Comparison of ENCODE assay signal across 24 mouse cellular contexts in the genomic region with DNA sequence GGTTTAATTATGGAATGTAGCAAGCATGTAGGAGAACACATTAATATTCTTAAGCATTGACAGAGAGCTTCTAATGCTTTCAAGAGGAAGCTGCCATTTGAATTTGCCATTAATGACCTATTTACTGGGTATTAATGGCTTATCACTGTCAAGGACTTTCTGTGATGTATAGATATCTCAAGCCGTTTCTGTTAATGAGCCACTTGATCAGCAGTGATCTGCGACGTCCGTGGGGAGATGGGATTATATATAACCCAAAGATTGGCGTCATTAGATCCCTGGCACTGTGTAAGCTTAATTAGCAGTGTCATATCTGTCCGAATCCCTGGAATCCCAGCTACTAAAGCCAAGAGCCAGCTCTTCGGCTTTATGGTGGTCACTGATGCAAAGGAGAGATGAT.
DNase-seq lines count a peak whose midpoint lies in the region; ATAC-seq and TF ChIP-seq lines count a peak whose summit lies in the region.
"Had no signal": no experiment of that assay in that cellular context is flagged by ENCODE, and none has a peak within 500 bp of the region (broad histone marks: within the 10 kb centered on the region; RNA-seq: fewer than 3 reads in every experiment).

No protein-coding gene starts in this region.

- no peak overlapping the region for H3K27ac ChIP-seq in forebrain, embryonic 11.5 days (ENCODE audit: low read depth, low read length)
- no peak overlapping the region for H3K27ac ChIP-seq in forebrain, embryonic 14.5 days (ENCODE audit: low read depth, low read length)
- peak overlapping the region; percentile 70 for H3K27ac ChIP-seq in layer of hippocampus, adult 2 months
- no peak overlapping the region for H3K27ac ChIP-seq in hindbrain, embryonic 16.5 days (ENCODE audit: low read depth, low read length)
- H3K27ac ChIP-seq in liver, embryonic 11.5 days (ENCODE audit: low read depth, low read length) = no peak overlapping the region
- H3K27ac ChIP-seq: heart, adult 2 months; heart, embryonic 13.5 days; limb, embryonic 13.5 days; liver, embryonic 13.5 days; neural tube, embryonic 12.5 days had no signal

- H3K27me3 ChIP-seq in forebrain, embryonic 11.5 days (ENCODE audit: control insufficient read depth, insufficient read depth, low read length) = no peaks in the 10 kb centered on the region
- no peaks in the 10 kb centered on the region for H3K27me3 ChIP-seq in forebrain, embryonic 14.5 days (replicated peaks; ENCODE audit: control insufficient read depth, insufficient read depth, low read length)
- no peaks in the 10 kb centered on the region for H3K27me3 ChIP-seq in hindbrain, embryonic 16.5 days (replicated peaks; ENCODE audit: control insufficient read depth, insufficient read depth, low read length)
- no peaks in the 10 kb centered on the region for H3K27me3 ChIP-seq in liver, embryonic 11.5 days (replicated peaks; ENCODE audit: control insufficient read depth, insufficient read depth, low read length)
- H3K27me3 ChIP-seq: heart, embryonic 13.5 days; limb, embryonic 13.5 days; liver, embryonic 13.5 days; megakaryocyte, embryonic 14.5 days; neural tube, embryonic 12.5 days had no signal

- H3K4me1 ChIP-seq in forebrain, embryonic 11.5 days (replicated peaks; ENCODE audit: control insufficient read depth, insufficient read depth, low read length) = no peaks in the 10 kb centered on the region; the same call in 1 of the 2 replicates
- no peaks in the 10 kb centered on the region for H3K4me1 ChIP-seq in forebrain, embryonic 14.5 days (ENCODE audit: control insufficient read depth, insufficient read depth, low read length)
- H3K4me1 ChIP-seq in hindbrain, embryonic 16.5 days (ENCODE audit: control insufficient read depth, insufficient read depth, low read depth, low read length) = peaks cover 3% of the 10 kb centered on the region; the same call in 1 of the 2 replicates
- H3K4me1 ChIP-seq in liver, embryonic 11.5 days (replicated peaks; ENCODE audit: control insufficient read depth, insufficient read depth, low read length) = no peaks in the 10 kb centered on the region
- H3K4me1 ChIP-seq: heart, embryonic 13.5 days; limb, embryonic 13.5 days; liver, embryonic 13.5 days; megakaryocyte, embryonic 14.5 days; neural tube, embryonic 12.5 days had no signal

- H3K9me3 ChIP-seq in forebrain, embryonic 11.5 days (ENCODE audit: control insufficient read depth, low read length) = no peaks in the 10 kb centered on the region
- H3K9me3 ChIP-seq in forebrain, embryonic 14.5 days (replicated peaks; ENCODE audit: control insufficient read depth, low read length) = no peaks in the 10 kb centered on the region
- H3K9me3 ChIP-seq in hindbrain, embryonic 16.5 days (ENCODE audit: control insufficient read depth, low read length) = no peaks in the 10 kb centered on the region
- H3K9me3 ChIP-seq in liver, embryonic 11.5 days (ENCODE audit: control insufficient read depth, low read length) = no peaks in the 10 kb centered on the region
- H3K9me3 ChIP-seq: heart, embryonic 13.5 days; limb, embryonic 13.5 days; liver, embryonic 13.5 days; megakaryocyte, embryonic 14.5 days; neural tube, embryonic 12.5 days had no signal

- H3K4me2 ChIP-seq in forebrain, embryonic 11.5 days (ENCODE audit: low read depth, low read length, severe bottlenecking) = no peak overlapping the region
- H3K4me2 ChIP-seq in forebrain, embryonic 14.5 days (ENCODE audit: low read length) = no peak overlapping the region
- no peak overlapping the region for H3K4me2 ChIP-seq in hindbrain, embryonic 16.5 days (ENCODE audit: low read length)
- no peak overlapping the region for H3K4me2 ChIP-seq in liver, embryonic 11.5 days
- H3K4me2 ChIP-seq: heart, embryonic 13.5 days; limb, embryonic 13.5 days; liver, embryonic 13.5 days; neural tube, embryonic 12.5 days had no signal

- WGBS in forebrain, embryonic 11.5 days = 60% methylated on average over 7 of the region's 7 CpGs
- WGBS in forebrain, embryonic 14.5 days = 33% methylated on average over 7 of the region's 7 CpGs
- WGBS in hindbrain, embryonic 16.5 days = 38% methylated on average over 7 of the region's 7 CpGs
- WGBS in liver, embryonic 11.5 days = 82% methylated on average over 7 of the region's 7 CpGs

- peak; percentile 65 for ATAC-seq in forebrain, embryonic 11.5 days (replicated peaks; ENCODE audit: low FRiP score)
- no peak for ATAC-seq in forebrain, embryonic 14.5 days
- ATAC-seq in hindbrain, embryonic 16.5 days = 0 out of 2 replicates have a peak, but pooled peaks have one; percentile 34
- ATAC-seq in liver, embryonic 11.5 days (replicated peaks; ENCODE audit: low FRiP score) = no peak
- ATAC-seq: intestine, postnatal 0 days had no signal

- DNase-seq in forebrain, embryonic 11.5 days (ENCODE audit: low spot score) = no peak
- DNase-seq in forebrain, embryonic 14.5 days (ENCODE audit: low spot score) = no peak
- DNase-seq in layer of hippocampus, adult 2 months (ENCODE audit: low spot score in 2 of 2) = no peak
- no peak for DNase-seq in layer of hippocampus, adult 18-20 months (ENCODE audit: low spot score in 2 of 2)
- DNase-seq in retina, postnatal 7 days (ENCODE audit: low read depth, low spot score) = peak; percentile 23
- no peak for DNase-seq in liver, embryonic 11.5 days (ENCODE audit: low spot score)
- DNase-seq: adrenal gland, postnatal 10 days; cerebellum, adult 2 months; cerebellum, postnatal 36 days; gastrocnemius, postnatal 36 days; heart, adult 2 months; heart, postnatal 14 days; kidney, postnatal 25 days; liver, embryonic 13.5 days; lung, adult 2 months; lung, postnatal 36 days; thymus, adult 18-20 months; thymus, postnatal 36 days had no signal

- H3K36me3 ChIP-seq in forebrain, embryonic 11.5 days (ENCODE audit: control insufficient read depth, insufficient read depth, low read length) = no peaks in the 10 kb centered on the region
- no peaks in the 10 kb centered on the region for H3K36me3 ChIP-seq in forebrain, embryonic 14.5 days (ENCODE audit: control insufficient read depth, insufficient read depth, low read length)
- no peaks in the 10 kb centered on the region for H3K36me3 ChIP-seq in hindbrain, embryonic 16.5 days (ENCODE audit: control insufficient read depth, insufficient read depth, low read length)
- H3K36me3 ChIP-seq in liver, embryonic 11.5 days (ENCODE audit: control insufficient read depth, insufficient read depth, low read length) = no peaks in the 10 kb centered on the region
- H3K36me3 ChIP-seq: heart, embryonic 13.5 days; limb, embryonic 13.5 days; liver, embryonic 13.5 days; neural tube, embryonic 12.5 days had no signal

- H3K4me3 ChIP-seq in forebrain, embryonic 11.5 days (ENCODE audit: low read depth, low read length) = no peak overlapping the region
- H3K4me3 ChIP-seq in forebrain, embryonic 14.5 days (ENCODE audit: low read depth, low read length) = no peak overlapping the region
- no peak overlapping the region for H3K4me3 ChIP-seq in layer of hippocampus, adult 2 months
- H3K4me3 ChIP-seq in hindbrain, embryonic 16.5 days (ENCODE audit: low read length) = no peak overlapping the region
- no peak overlapping the region for H3K4me3 ChIP-seq in liver, embryonic 11.5 days (ENCODE audit: low read depth, low read length)
- H3K4me3 ChIP-seq: heart, adult 2 months; heart, embryonic 13.5 days; limb, embryonic 13.5 days; liver, embryonic 13.5 days; megakaryocyte, embryonic 14.5 days; neural tube, embryonic 12.5 days had no signal

- H3K9ac ChIP-seq in forebrain, embryonic 11.5 days (ENCODE audit: low read length) = no peak overlapping the region
- H3K9ac ChIP-seq in forebrain, embryonic 14.5 days (ENCODE audit: low read length) = no peak overlapping the region
- no peak overlapping the region for H3K9ac ChIP-seq in hindbrain, embryonic 16.5 days (ENCODE audit: low read depth, low read length)
- H3K9ac ChIP-seq in liver, embryonic 11.5 days (ENCODE audit: low read depth, low read length) = no peak overlapping the region
- H3K9ac ChIP-seq: heart, embryonic 13.5 days; limb, embryonic 13.5 days; liver, embryonic 13.5 days; neural tube, embryonic 12.5 days had no signal

- TF ChIP-seq CTCF in layer of hippocampus, adult 2 months (conservative IDR thresholded peaks at IDR 0.05) = no peak

Comparison
In these comparisons a context has a peak if more than half of its experiments do, and no peak if none do; other contexts are left out.
1. ATAC-seq: peak in forebrain, embryonic 11.5 days (single experiment) and hindbrain, embryonic 16.5 days (single experiment); none in forebrain, embryonic 14.5 days (single experiment) and liver, embryonic 11.5 days (single experiment).